Mouse (Mus musculus): ENCODE measurements around the gene 1190002N15Rik. TPM values are rescaled to one million over a fixed set of nuclear protein-coding genes. Genes with fewer than 3 reads are reported as not detected.

The 1190002N15Rik gene
- polyA plus RNA-seq, 1 experiment from 2014 or later: 13.4 TPM

GRCm38 (mm10) chr9:94540343-94541095 lies 2.6 kb upstream of the 1190002N15Rik start:
- ATAC-seq (ENCODE audit: low FRiP score, low TSS enrichment) (no peak), DNase-seq (ENCODE audit: low spot score) (no peak)

GRCm38 (mm10) chr9:94539346-94539865 lies 1.5 kb upstream of the 1190002N15Rik start:
- peak overlapping the region; percentile 82 for H3K4me2 ChIP-seq (replicated peaks; ENCODE audit: low read depth)
- H3K27ac ChIP-seq (replicated peaks): peak overlapping the region; percentile 98; the same call in 1 of the 2 replicates
- H3K9ac ChIP-seq (ENCODE audit: low read length): peak overlapping the region; percentile 79
- no peaks in the 10 kb centered on the region for H3K9me3 ChIP-seq (ENCODE audit: control insufficient read depth, low read length)
- no peaks in the 10 kb centered on the region for H3K27me3 ChIP-seq (ENCODE audit: control insufficient read depth, insufficient read depth, low read length)
- TF ChIP-seq EP300 (optimal IDR thresholded peaks at IDR 0.05) (no peak), CTCF (IDR thresholded peaks at IDR 0.05; ENCODE audit: low read depth) (no peak)
- H3K4me3 ChIP-seq (ENCODE audit: low read depth, low read length): peak overlapping the region; percentile 78
- no peaks in the 10 kb centered on the region for H3K4me1 ChIP-seq (replicated peaks; ENCODE audit: control insufficient read depth, insufficient read depth)
- no peaks in the 10 kb centered on the region for H3K36me3 ChIP-seq (ENCODE audit: control insufficient read depth, insufficient read depth, low read length)
- DNase-seq (ENCODE audit: low spot score) (no peak), ATAC-seq (ENCODE audit: low FRiP score, low TSS enrichment) (no peak)
- 40% methylated on average over 8 of the region's 8 CpGs for WGBS

More at GRCm38 (mm10) chr9:94540343-94541095, 2.6 kb upstream of the 1190002N15Rik start:
- H3K9me3 ChIP-seq (ENCODE audit: control insufficient read depth, low read length): no peaks in the 10 kb centered on the region
- H3K36me3 ChIP-seq (ENCODE audit: control insufficient read depth, insufficient read depth, low read length): no peaks in the 10 kb centered on the region
- no peak overlapping the region for H3K27ac ChIP-seq (replicated peaks)
- H3K4me3 ChIP-seq (ENCODE audit: low read depth, low read length): no peak overlapping the region
- H3K4me2 ChIP-seq (replicated peaks; ENCODE audit: low read depth): no peak overlapping the region
- H3K27me3 ChIP-seq (ENCODE audit: control insufficient read depth, insufficient read depth, low read length): no peaks in the 10 kb centered on the region
- no peak overlapping the region for H3K9ac ChIP-seq (ENCODE audit: low read length)
- H3K4me1 ChIP-seq (replicated peaks; ENCODE audit: control insufficient read depth, insufficient read depth): no peaks in the 10 kb centered on the region
- 51% methylated on average over 10 of the region's 10 CpGs for WGBS
- no peak for TF ChIP-seq EP300 (optimal IDR thresholded peaks at IDR 0.05)
- TF ChIP-seq CTCF (IDR thresholded peaks at IDR 0.05; ENCODE audit: low read depth): no peak

GRCm38 (mm10) chr9:94538823-94539143 lies 902 bp upstream of the 1190002N15Rik start:
- Histone ChIP-seq H3K27me3 (ENCODE audit: control insufficient read depth, insufficient read depth, low read length) (no peaks in the 10 kb centered on the region), H3K27ac (replicated peaks) (peak overlapping the region; percentile 98), H3K9me3 (ENCODE audit: control insufficient read depth, low read length) (no peaks in the 10 kb centered on the region), H3K4me1 (replicated peaks; ENCODE audit: control insufficient read depth, insufficient read depth) (no peaks in the 10 kb centered on the region), H3K36me3 (ENCODE audit: control insufficient read depth, insufficient read depth, low read length) (no peaks in the 10 kb centered on the region), H3K9ac (ENCODE audit: low read length) (peak overlapping the region; percentile 79), H3K4me3 (ENCODE audit: low read depth, low read length) (peak overlapping the region; percentile 78), H3K4me2 (replicated peaks; ENCODE audit: low read depth) (peak overlapping the region; percentile 82)
- TF ChIP-seq CTCF (IDR thresholded peaks at IDR 0.05; ENCODE audit: low read depth) (no peak), EP300 (optimal IDR thresholded peaks at IDR 0.05) (no peak)
- WGBS: under 1% methylated on average over 22 of the region's 22 CpGs
- no peak for DNase-seq (ENCODE audit: low spot score)
- peak; percentile 79 for ATAC-seq (ENCODE audit: low FRiP score, low TSS enrichment)

- H3K9ac ChIP-seq (ENCODE audit: low read length): peak overlapping the region; percentile 79
- H3K4me1 ChIP-seq (replicated peaks; ENCODE audit: control insufficient read depth, insufficient read depth): no peaks in the 10 kb centered on the region
- WGBS: under 1% methylated on average over 96 of the region's 103 CpGs
- DNase-seq (ENCODE audit: low spot score) (peak; percentile 74), ATAC-seq (ENCODE audit: low FRiP score, low TSS enrichment) (peak; percentile 45)
- H3K4me2 ChIP-seq (replicated peaks; ENCODE audit: low read depth): peak overlapping the region; percentile 82
- H3K27me3 ChIP-seq (ENCODE audit: control insufficient read depth, insufficient read depth, low read length): no peaks in the 10 kb centered on the region
- H3K36me3 ChIP-seq (ENCODE audit: control insufficient read depth, insufficient read depth, low read length): no peaks in the 10 kb centered on the region
- H3K4me3 ChIP-seq (ENCODE audit: low read depth, low read length): peak overlapping the region; percentile 78
- TF ChIP-seq CTCF (IDR thresholded peaks at IDR 0.05; ENCODE audit: low read depth) (peak; percentile 70), EP300 (optimal IDR thresholded peaks at IDR 0.05) (no peak)
- peak overlapping the region; percentile 98 for H3K27ac ChIP-seq (replicated peaks)
- no peaks in the 10 kb centered on the region for H3K9me3 ChIP-seq (ENCODE audit: control insufficient read depth, low read length)
Observed at GRCm38 (mm10) chr9:94537051-94537917, 597 bp downstream of the 1190002N15Rik start.

GRCm38 (mm10) chr9:94536261-94536905 lies 1.5 kb downstream of the 1190002N15Rik start:
- TF ChIP-seq EP300 (optimal IDR thresholded peaks at IDR 0.05): no peak
- TF ChIP-seq CTCF (IDR thresholded peaks at IDR 0.05; ENCODE audit: low read depth): no peak
- peak overlapping the region; percentile 78 for H3K4me3 ChIP-seq (ENCODE audit: low read depth, low read length)
- DNase-seq (ENCODE audit: low spot score) (no peak), ATAC-seq (ENCODE audit: low FRiP score, low TSS enrichment) (no peak)
- H3K27ac ChIP-seq (replicated peaks): peak overlapping the region; percentile 98
- H3K27me3 ChIP-seq (ENCODE audit: control insufficient read depth, insufficient read depth, low read length): no peaks in the 10 kb centered on the region
- peak overlapping the region; percentile 82 for H3K4me2 ChIP-seq (replicated peaks; ENCODE audit: low read depth)
- no peaks in the 10 kb centered on the region for H3K36me3 ChIP-seq (ENCODE audit: control insufficient read depth, insufficient read depth, low read length)
- 2% methylated on average over 15 of the region's 15 CpGs for WGBS
- no peaks in the 10 kb centered on the region for H3K4me1 ChIP-seq (replicated peaks; ENCODE audit: control insufficient read depth, insufficient read depth)
- no peaks in the 10 kb centered on the region for H3K9me3 ChIP-seq (ENCODE audit: control insufficient read depth, low read length)
- peak overlapping the region; percentile 79 for H3K9ac ChIP-seq (ENCODE audit: low read length)

Data from stomach, postnatal 0 days (tissue).